Mouse (Mus musculus): ENCODE data around the gene Celsr2.

The Celsr2 gene

GRCm38 (mm10) chr3:108378875-108379663 lies 36.3 kb downstream of the Celsr2 start:
- DNase-seq (ENCODE audit: low spot score in 2 of 2), result no peak

- DNase-seq (ENCODE audit: low spot score in 2 of 2), result no peak
These were observed 42.7 kb downstream of the Celsr2 start for GRCm38 (mm10) chr3:108372691-108373090.

- no peak for DNase-seq (ENCODE audit: low spot score in 2 of 2)
These were observed 43.1 kb downstream of the Celsr2 start for GRCm38 (mm10) chr3:108372274-108372673.

- no peak for DNase-seq (ENCODE audit: low spot score in 2 of 2)
These were observed 46.6 kb downstream of the Celsr2 start for GRCm38 (mm10) chr3:108368721-108369120.

- DNase-seq (ENCODE audit: low spot score in 2 of 2), result no peak
These were observed 47.5 kb downstream of the Celsr2 start for GRCm38 (mm10) chr3:108367828-108368227.

- no peak for DNase-seq (ENCODE audit: low spot score in 2 of 2)
These were observed 48.2 kb downstream of the Celsr2 start for GRCm38 (mm10) chr3:108367173-108367572.

GRCm38 (mm10) chr3:108364270-108364995 lies 50.9 kb downstream of the Celsr2 start, which contains the start of gene Mybphl:
Mybphl (plus strand) TSS chr3:108364911.
- no peak for DNase-seq (ENCODE audit: low spot score in 2 of 2)

GRCm38 (mm10) chr3:108363626-108364025 lies 51.7 kb downstream of the Celsr2 start:
- DNase-seq (ENCODE audit: low spot score in 2 of 2), result no peak

- DNase-seq (ENCODE audit: low spot score in 2 of 2), result no peak
These were observed 54.5 kb downstream of the Celsr2 start for GRCm38 (mm10) chr3:108360894-108361293.

- peak in 1 of 2 experiments; percentile 69 for DNase-seq (ENCODE audit: low spot score in 2 of 2)
These were observed 56.9 kb downstream of the Celsr2 start for GRCm38 (mm10) chr3:108358445-108358844.

- peak in 1 of 2 experiments; percentile 50 for DNase-seq (ENCODE audit: low spot score in 2 of 2)
These were observed 58.3 kb downstream of the Celsr2 start for GRCm38 (mm10) chr3:108357051-108357450.

GRCm38 (mm10) chr3:108355245-108355644 lies 60.1 kb downstream of the Celsr2 start:
- DNase-seq (ENCODE audit: low spot score in 2 of 2), result no peak

GRCm38 (mm10) chr3:108348376-108348775 lies 67.0 kb downstream of the Celsr2 start:
- DNase-seq (ENCODE audit: low spot score in 2 of 2), result no peak

GRCm38 (mm10) chr3:108345855-108346254 lies 69.5 kb downstream of the Celsr2 start:
- DNase-seq (ENCODE audit: low spot score in 2 of 2), result no peak

GRCm38 (mm10) chr3:108342185-108342584 lies 73.2 kb downstream of the Celsr2 start:
- DNase-seq (ENCODE audit: low spot score in 2 of 2), result no peak

- DNase-seq (ENCODE audit: low spot score in 2 of 2), result no peak
These were observed 74.3 kb downstream of the Celsr2 start for GRCm38 (mm10) chr3:108341040-108341439.

Data from left cerebral cortex, adult 9 months (tissue).